Mouse (Mus musculus) inflammation-experienced regulatory T-cells, adult 6 months (primary cell): ENCODE data around the gene Cwf19l1. TPM values are rescaled to one million over a fixed set of nuclear protein-coding genes. Genes with fewer than 3 reads are reported as not detected.

Experiments used
- polyA plus RNA-seq, 3 experiments: library from polyadenylated mRNA; unstranded; fragments of 100-300 nt; shearing (Covaris generic); gene quantifications; one replicate each; pipeline ENCODE4 v1.2.1; 2017

The Cwf19l1 gene
- polyA plus RNA-seq, 3 experiments from 2014 or later, result 23.2 to 37.0 (median 28.4) TPM

Other genes starting within 250 kb of the Cwf19l1 start
- 1 to 10 TPM; 3.5 to 7.0 (median 6.7) TPM for gene Dnmbp, start 195.7 kb downstream of the Cwf19l1 start, polyA plus RNA-seq
- gene Cpn1, start 149.3 kb downstream of the Cwf19l1 start, polyA plus RNA-seq, result not detected
- gene Cyp2c23, start 106.7 kb downstream of the Cwf19l1 start, polyA plus RNA-seq, result not detected
- 1 to 10 TPM; 3.2 to 7.6 (median 3.3) TPM for gene Erlin1, start 66.1 kb downstream of the Cwf19l1 start, polyA plus RNA-seq
- 10 to 100 TPM; 39.5 to 49.3 (median 40.2) TPM for gene Chuk, start 28.4 kb downstream of the Cwf19l1 start, polyA plus RNA-seq
- gene Bloc1s2, start 10.6 kb upstream of the Cwf19l1 start, polyA plus RNA-seq, result 100 to 1,000 TPM; 122 to 144 (median 132) TPM
- gene Pkd2l1, start 56.6 kb upstream of the Cwf19l1 start, polyA plus RNA-seq, result under 1 TPM in 1 of 3 experiments, not detected in 2; 0.10 TPM
- gene Scd3, start 67.4 kb upstream of the Cwf19l1 start, polyA plus RNA-seq, result not detected
- gene Scd2, start 157.8 kb upstream of the Cwf19l1 start, polyA plus RNA-seq, result 10 to 100 TPM; 24.8 to 27.3 (median 25.3) TPM
- gene Scd4, start 197.2 kb upstream of the Cwf19l1 start, polyA plus RNA-seq, result under 1 TPM; 0.29 to 0.81 (median 0.55) TPM